Mouse (Mus musculus) T-cell, adult 66 days (primary cell): Measurements from ENCODE around the gene Timm50. TPM values are rescaled to one million over a fixed set of nuclear protein-coding genes. Genes with fewer than 3 reads are reported as not detected.

Source experiments
- total RNA-seq, 2 experiments: library from RNA; stranded (reverse); gene quantifications; 3 replicates in 1 of 2; 4 replicates in 1 of 2; pipeline ENCODE4 v1.2.4; 2023

The Timm50 gene
- 10 to 100 TPM; 34.1 to 40.1 TPM for total RNA-seq

DNA sequence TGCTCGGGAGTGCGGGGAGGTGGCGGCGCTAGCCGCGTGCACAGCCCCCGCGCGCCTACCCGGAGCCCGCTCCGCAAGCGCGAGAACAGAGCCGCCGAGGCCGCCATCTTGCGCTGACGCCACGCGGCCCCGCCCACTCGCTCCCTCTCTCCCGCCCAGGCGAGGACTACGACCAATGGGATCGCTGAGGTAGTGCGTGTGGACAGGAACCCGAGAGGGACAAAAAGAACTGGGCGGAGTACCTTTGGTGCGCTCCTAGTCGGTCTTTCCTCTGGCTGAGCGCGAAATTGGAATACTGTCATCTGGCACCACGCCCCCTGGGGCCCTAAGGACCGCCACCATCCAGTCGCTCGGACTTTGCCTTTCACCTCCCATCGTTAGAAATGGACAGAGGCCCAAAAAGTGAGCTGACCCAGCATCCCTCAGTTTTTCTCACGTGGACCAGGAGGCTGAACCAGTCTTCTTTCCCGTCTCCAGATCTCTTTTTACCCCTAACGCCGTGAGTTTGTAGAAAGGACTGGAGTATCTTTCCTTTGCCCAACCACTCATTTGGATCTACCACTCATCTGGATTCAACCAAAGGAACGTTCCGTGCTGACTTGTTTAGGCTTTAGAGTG, at the start of gene Timm50:
Gene Timm50, minus strand, starts transcription at position 147 of the 618 bp plus-strand sequence.

DNA sequence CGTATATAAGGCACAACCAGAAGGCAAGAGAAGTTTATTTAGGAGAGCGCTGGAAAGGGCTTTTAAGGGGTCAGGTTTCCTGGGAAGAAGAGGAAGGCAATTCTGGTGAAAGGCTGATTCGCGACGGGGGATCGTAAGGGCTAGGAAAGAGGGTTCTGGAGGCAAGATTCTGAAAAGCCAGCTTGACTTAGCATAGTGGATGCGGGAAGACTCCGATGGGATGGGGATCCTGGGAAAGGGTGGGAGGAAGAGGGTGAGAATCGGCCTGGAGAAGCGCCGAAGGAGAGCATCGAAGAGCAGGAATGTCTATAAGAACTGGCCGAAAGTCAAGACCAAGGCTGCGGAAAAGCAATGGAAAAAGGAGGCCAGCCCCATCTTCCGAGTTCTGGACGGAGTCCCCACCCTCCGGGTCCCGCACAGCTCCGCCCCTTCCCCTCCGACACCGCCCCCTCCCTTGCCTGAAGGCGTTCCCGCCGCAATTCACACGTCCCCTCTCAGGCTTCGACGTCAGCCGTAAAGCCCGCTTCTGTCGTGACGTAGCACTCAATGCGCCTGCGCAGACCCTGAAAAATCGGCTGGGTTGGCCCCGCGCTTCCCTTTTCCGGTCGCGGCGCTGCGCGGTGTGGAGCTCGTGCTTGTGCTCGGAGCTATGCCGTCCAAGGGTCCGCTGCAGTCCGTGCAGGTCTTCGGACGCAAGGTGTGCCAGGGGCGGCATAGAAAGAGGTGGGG, 38.4 kb upstream of the Timm50 start, which contains the start of gene Rps16:
Gene Rps16, plus strand, starts transcription at position 498 of the 729 bp plus-strand sequence.

DNA sequence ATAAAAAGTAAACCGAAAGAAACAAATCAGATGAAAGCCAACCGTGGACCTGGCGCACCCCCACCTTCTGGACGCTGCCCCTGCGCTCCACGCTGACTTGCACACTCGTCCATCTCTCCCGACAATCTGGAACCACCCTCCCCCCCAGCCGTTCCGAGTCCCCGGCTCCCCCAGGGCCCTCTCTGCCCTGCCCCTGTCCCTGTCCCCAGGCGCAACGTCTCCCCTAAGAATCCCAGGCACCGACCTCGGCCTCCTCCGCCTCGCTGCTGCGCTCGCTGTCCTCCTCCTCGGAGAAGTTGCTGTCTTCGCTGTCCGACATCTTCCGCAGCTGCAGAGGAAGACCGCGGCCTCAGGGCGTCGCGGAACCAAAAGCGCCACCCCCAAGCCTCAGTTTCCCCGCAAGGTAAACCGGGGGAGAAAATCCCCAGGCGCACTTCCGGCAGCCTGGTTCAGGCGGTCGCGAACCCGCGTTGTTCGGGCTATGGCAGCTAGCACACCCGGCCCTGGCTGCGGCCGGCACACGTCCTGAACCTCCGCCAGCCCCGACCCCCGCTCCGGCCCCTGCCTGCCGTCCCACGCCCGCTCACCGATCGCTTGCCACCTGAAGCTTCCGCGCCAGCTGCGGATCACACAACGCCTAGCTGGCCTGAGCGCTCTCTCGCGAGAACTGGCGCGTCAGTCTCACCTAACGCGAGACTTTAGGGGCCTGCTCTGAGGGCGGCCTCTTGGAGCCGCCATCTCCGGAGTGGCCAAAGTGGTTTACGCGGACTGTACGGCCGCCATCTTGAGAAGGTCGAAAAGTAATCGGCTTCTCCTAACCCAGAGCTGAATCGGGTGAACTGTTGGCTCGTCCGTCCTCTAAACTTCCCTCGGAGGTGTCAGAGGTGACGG, 26.5 kb upstream of the Timm50 start, which contains the start of gene Supt5:
Gene Supt5, minus strand, starts transcription at position 639 of the 891 bp plus-strand sequence.

DNA sequence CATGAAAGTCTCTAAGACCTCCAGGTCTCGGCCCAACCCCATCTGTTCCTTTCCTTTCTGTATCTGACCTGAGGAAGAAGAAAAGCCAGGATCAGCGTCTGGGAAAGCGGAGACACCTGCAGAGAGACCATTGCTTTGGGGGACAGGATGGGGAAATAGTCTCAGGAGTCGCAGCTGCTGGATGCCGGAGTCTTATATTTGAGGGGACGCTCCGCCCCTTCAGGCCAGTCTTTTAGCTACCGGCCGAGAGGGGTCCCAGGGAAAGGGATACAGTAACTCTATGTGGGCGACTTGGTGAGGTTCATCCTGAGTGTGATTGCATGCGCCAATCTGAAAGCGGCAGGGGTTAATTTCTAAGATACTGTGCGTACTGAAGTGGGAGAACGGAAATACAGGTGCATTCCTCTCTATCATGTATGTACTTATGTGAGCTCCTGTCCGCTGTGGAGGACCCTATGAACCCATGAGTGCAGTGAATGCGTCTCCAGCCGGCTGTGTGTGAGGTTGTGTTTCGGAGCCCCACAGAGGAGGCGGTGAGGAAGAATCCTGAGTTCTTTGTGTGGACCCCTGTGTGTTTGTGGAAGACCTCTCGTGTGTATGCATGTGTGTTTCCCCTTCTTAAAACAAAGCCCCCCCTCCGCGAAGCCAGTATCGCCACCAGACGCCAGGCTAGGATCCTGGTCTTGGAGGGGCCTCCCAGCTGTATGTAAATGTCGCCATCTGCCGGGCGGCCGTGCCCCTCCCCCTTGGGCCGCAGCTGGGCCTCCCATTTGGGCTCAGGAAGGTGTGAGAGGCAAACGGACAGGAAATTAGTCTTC, 10.0 kb downstream of the Timm50 start, which contains the start of gene Dll3:
Gene Dll3, minus strand, starts transcription at position 623 of the 818 bp plus-strand sequence.

DNA sequence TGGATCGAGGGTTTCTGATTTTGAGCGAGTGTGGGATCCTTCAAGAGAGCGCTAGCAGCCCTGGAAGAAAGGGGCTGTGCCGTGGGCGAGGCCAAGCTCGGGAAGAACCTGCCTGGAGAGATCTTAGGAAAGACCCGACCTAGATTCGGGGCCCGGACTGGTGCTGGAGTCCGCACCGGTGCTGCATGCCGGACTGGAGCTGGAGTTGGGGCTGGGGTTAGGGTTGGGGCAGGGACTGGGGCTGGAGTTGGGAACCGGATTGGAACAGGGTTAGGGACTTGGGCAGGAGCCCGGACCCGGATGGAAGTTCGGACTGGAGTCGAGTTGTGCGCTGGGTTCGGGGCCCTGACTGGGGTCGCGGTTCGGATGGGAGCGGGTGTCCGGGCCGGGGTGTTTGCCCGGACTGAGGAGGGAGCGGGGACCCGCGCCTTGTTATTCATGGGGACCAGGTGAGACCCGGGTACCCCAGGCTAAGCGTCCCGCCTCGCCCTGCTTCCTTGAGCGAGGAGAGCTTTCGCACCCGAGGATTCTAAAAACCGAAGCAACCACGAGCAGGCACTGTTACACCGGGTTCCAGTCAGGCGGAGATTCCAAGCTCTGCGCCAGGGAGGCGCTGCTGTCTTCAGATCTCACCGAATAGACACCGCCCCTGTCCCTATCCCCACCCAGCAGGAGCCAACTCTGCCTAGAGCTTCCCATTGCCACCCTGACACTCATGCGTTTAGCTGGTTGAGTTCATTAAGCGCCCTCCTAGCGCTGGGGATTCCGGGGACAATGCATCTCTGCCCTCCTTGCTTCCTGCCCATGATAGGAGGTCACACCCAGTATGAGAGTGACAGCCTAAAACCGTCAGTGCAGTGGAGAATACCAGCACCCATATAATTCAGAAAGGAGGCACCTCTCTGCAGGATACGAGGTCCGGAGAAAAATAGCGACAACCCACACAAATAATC, 21.0 kb downstream of the Timm50 start, which contains the start of gene Selenov:
Gene Selenov, minus strand, starts transcription at position 549 of the 953 bp plus-strand sequence.

DNA sequence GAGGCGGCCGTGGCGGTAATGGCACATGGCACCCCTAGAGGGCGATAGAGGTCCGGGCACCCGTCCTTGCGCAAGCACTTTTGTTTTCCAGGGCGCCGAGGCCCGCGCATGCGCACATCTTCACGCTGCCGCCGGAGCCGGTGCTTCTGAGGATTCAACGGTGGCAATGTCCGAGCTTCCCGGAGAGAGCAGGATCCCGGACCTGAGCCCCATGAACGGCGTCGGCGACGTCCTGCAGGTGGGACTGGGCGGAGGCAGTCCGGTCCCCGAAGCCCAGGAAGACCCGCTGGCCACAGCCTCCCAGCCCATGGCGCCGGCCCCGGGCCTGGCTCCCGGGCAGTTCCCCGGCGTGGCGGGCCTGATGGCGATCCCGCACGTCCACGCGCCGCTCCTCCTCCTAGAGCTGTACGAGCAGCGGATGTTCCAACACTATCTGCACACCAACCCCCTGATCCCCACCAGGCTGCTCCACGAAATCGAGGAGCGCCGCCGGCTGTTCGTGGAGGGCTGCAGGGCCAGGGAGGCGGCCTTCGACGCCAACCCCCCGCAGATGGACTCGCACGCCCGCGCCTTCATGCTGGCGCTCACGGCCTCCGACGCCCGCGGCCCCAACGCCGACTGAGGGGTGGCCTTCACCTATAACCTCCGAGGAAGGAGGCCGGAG, 34.1 kb downstream of the Timm50 start, which contains the start of gene Eid2b:
Gene Eid2b, plus strand, starts transcription at position 125 of the 664 bp plus-strand sequence.

DNA sequence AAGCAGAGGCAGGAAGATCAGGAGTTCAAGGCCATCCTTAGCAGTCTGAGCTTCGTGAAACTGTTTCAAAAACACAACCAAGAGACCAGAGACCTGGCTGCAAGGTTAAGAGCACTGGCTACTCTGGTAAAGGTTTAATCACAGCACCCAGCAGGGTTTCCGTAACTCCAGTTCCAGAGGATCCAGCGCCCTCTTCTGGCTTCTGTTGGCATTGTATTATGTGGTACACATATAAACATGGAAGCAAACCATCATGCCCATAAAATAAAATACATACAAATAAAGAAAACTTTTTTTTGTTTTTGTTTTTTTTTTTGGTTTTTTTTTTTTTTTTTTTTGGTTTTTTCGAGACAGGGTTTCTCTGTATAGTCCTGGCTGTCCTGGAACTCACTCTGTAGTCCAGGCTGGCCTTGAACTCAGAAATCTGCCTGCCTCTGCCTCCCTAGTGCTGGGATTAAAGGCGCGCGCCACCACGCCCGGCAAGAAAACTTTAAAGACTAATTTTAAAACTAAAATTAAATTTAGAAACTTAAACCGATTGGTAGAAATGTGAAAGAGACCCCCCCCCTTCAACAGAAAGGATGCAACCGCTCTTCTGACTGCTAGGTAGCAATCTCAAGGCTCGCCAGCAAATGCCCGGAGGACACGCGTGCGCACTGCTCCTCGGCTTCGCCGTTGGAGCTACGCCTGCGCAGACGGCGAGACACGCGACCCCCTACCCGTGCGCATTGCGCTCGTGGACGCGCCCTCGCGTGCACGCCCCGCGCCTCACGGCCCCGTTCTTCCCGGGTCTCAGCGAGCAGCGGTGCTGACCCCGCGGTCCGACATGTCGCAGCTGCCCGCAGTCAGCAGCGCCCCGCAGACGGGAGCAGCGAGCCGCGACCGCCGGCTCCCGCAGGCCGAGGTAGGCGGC, 44.5 kb downstream of the Timm50 start, which contains the start of gene Eid2:
Gene Eid2, plus strand, starts transcription at position 753 of the 913 bp plus-strand sequence.

Other genes starting within 250 kb of the Timm50 start
- gene Fcgbp, start 240.8 kb downstream of the Timm50 start, total RNA-seq = not detected
- gene 9530053A07Rik, start 182.6 kb downstream of the Timm50 start, total RNA-seq = not detected
- gene Fbl, start 142.4 kb downstream of the Timm50 start, total RNA-seq = 100 to 1,000 TPM; 207 to 223 TPM
- 10 to 100 TPM; 13.8 to 14.1 TPM for gene Dyrk1b, start 132.6 kb downstream of the Timm50 start, total RNA-seq
- 10 to 100 TPM; 11.0 to 12.4 TPM for gene Eid2, start 44.2 kb downstream of the Timm50 start, total RNA-seq
- gene Eid2b, start 34.3 kb downstream of the Timm50 start, total RNA-seq = 1 to 10 TPM; 6.2 to 7.4 TPM
- not detected for gene Selenov, start 20.9 kb downstream of the Timm50 start, total RNA-seq
- not detected for gene Dll3, start 9.8 kb downstream of the Timm50 start, total RNA-seq
- 100 to 1,000 TPM; 169 to 174 TPM for gene Supt5, start 26.7 kb upstream of the Timm50 start, total RNA-seq
- gene Rps16, start 38.6 kb upstream of the Timm50 start, total RNA-seq = 1,000 to 10,000 TPM; 5,462 to 5,531 TPM
- 100 to 1,000 TPM; 182 to 187 TPM for gene Plekhg2, start 60.5 kb upstream of the Timm50 start, total RNA-seq
- gene Zfp36, start 68.2 kb upstream of the Timm50 start, total RNA-seq = 100 to 1,000 TPM; 193 to 206 TPM
- gene Med29, start 80.6 kb upstream of the Timm50 start, total RNA-seq = 10 to 100 TPM; 16.1 to 20.7 TPM
- 100 to 1,000 TPM; 144 to 185 TPM for gene Paf1, start 80.9 kb upstream of the Timm50 start, total RNA-seq
- gene Gmfg, start 125.4 kb upstream of the Timm50 start, total RNA-seq = 100 to 1,000 TPM; 282 to 300 TPM
- 1 to 10 TPM; 4.3 to 5.1 TPM for gene Lrfn1, start 139.9 kb upstream of the Timm50 start, total RNA-seq
- gene Ifnl2, start 198.4 kb upstream of the Timm50 start, total RNA-seq = not detected
- not detected for gene Ifnl3, start 210.8 kb upstream of the Timm50 start, total RNA-seq
- gene Sycn, start 228.8 kb upstream of the Timm50 start, total RNA-seq = not detected
- gene Nccrp1, start 235.2 kb upstream of the Timm50 start, total RNA-seq = not detected